Mouse (Mus musculus): ENCODE results near the gene Ttc28. TPM values are rescaled to one million over a fixed set of nuclear protein-coding genes. Genes with fewer than 3 reads are reported as not detected.

The Ttc28 gene
- polyA plus RNA-seq, 2 experiments: 0.48 to 0.81 TPM

DNA sequence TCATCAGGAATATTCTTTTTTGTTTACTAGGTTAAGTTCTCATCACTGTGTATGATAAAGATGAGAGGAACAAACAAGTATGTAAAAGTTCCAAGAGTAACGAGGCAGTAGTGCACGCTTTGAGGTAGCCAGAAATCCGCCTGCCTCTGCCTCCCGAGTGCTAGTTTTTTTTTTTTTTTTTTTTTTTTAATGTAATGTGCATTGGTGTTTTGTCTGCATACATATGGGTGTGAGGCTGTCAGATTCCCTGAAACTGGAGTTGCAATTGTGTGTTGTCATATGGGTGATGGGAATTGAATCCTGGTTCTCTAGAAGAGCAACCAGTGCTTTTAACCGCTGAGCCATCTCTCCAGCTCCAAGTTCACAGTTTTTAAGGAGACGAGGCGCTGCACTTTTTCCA lies 561 bp upstream of the Ttc28 start:
- H3K4me3 ChIP-seq (ENCODE audit: insufficient read depth in 1 of 2, low read depth in 2 of 2, low read length in 2 of 2): peak overlapping the region; percentile 74 to 81
- peaks cover 2% of the 10 kb centered on the region for H3K36me3 ChIP-seq (replicated peaks; ENCODE audit: control insufficient read depth, insufficient read depth, low read depth)
- H3K4me1 ChIP-seq (replicated peaks; ENCODE audit: control insufficient read depth in 2 of 2, insufficient read depth in 2 of 2, low read length in 1 of 2): peaks cover 0 to 6% of the 10 kb centered on the region in 2 experiments; a peak in 2 of 4 replicates
- H3K27ac ChIP-seq: no peak overlapping the region
- H3K4me2 ChIP-seq (ENCODE audit: low read depth): peak overlapping the region; percentile 92
- no peaks in the 10 kb centered on the region for H3K9me3 ChIP-seq (ENCODE audit: control insufficient read depth, low read length)
- peak overlapping the region; percentile 89 for H3K9ac ChIP-seq (replicated peaks)
- ATAC-seq (ENCODE audit: insufficient read depth) (peak; percentile 1; the same call in 1 of the 2 replicates), DNase-seq (ENCODE audit: low read depth in 3 of 3, low spot score in 3 of 3) (no peak)
- TF ChIP-seq EP300 (IDR thresholded peaks at IDR 0.05; ENCODE audit: low read depth) (no peak), CTCF (IDR thresholded peaks at IDR 0.05; ENCODE audit: low read depth) (no peak)
- H3K27me3 ChIP-seq (ENCODE audit: control insufficient read depth, insufficient read depth, low read length): no peaks in the 10 kb centered on the region
- 62% methylated on average over 7 of the region's 7 CpGs for WGBS (ENCODE audit: insufficient replicate concordance)

DNA sequence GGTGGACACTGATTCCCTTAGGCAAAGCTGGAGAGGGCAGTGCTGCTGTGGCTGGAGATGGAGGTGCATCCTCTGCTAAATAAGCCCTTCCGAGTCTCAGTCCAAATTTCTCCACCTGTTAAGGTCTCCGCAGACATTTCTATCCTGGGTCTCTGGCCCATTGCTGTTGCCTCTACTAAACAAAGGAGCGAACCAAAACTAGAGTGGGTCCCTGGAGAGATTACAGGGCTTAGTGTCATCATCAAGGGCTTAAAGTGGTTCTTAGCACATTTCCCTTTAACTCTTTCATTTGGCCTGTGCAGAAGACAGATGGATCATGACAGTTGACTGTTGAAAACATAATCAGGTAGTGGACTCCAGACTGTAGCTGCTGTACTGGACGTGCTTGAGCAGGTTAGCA lies 9.0 kb downstream of the Ttc28 start:
- Histone ChIP-seq H3K4me3 (ENCODE audit: insufficient read depth in 1 of 2, low read depth in 2 of 2, low read length in 2 of 2) (no peak overlapping the region), H3K36me3 (replicated peaks; ENCODE audit: control insufficient read depth, insufficient read depth, low read depth) (no peaks in the 10 kb centered on the region), H3K4me1 (replicated peaks; ENCODE audit: control insufficient read depth in 2 of 2, insufficient read depth in 2 of 2, low read length in 1 of 2) (no peaks in the 10 kb centered on the region), H3K4me2 (ENCODE audit: low read depth) (no peak overlapping the region), H3K9me3 (ENCODE audit: control insufficient read depth, low read length) (no peaks in the 10 kb centered on the region), H3K27ac (no peak overlapping the region), H3K27me3 (ENCODE audit: control insufficient read depth, insufficient read depth, low read length) (no peaks in the 10 kb centered on the region), H3K9ac (replicated peaks) (no peak overlapping the region)
- TF ChIP-seq EP300 (IDR thresholded peaks at IDR 0.05; ENCODE audit: low read depth): no peak
- TF ChIP-seq CTCF (IDR thresholded peaks at IDR 0.05; ENCODE audit: low read depth): no peak
- ATAC-seq (ENCODE audit: insufficient read depth) (no peak), DNase-seq (ENCODE audit: low read depth in 3 of 3, low spot score in 3 of 3) (no peak)
- WGBS (ENCODE audit: insufficient replicate concordance): 69% methylated on average over 4 of the region's 4 CpGs

DNA sequence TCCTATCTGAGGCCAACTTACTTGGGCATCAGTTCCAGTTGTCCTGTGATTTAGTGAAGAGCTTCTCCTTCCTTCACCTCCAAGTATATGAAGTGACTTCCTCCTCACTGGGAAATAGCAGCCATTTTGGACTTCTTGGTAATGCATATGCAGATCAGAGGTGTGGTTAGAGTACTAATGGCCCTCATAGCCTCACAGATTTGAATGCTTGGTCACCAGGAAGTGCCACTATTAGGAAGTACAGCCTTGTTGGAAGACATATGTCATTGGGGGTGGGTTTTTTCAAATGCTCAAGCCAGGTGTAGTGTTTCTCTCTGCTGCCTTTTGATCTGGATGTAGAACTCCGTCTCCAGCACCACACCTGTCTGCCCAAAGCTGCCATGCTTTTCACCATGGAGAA lies 10.3 kb downstream of the Ttc28 start:
- Histone ChIP-seq H3K36me3 (replicated peaks; ENCODE audit: control insufficient read depth, insufficient read depth, low read depth) (no peaks in the 10 kb centered on the region), H3K4me3 (ENCODE audit: insufficient read depth in 1 of 2, low read depth in 2 of 2, low read length in 2 of 2) (no peak overlapping the region), H3K9me3 (ENCODE audit: control insufficient read depth, low read length) (no peaks in the 10 kb centered on the region), H3K27me3 (ENCODE audit: control insufficient read depth, insufficient read depth, low read length) (no peaks in the 10 kb centered on the region), H3K4me2 (ENCODE audit: low read depth) (no peak overlapping the region), H3K4me1 (replicated peaks; ENCODE audit: control insufficient read depth in 2 of 2, insufficient read depth in 2 of 2, low read length in 1 of 2) (no peaks in the 10 kb centered on the region), H3K9ac (replicated peaks) (no peak overlapping the region), H3K27ac (no peak overlapping the region)
- TF ChIP-seq EP300 (IDR thresholded peaks at IDR 0.05; ENCODE audit: low read depth) (no peak), CTCF (IDR thresholded peaks at IDR 0.05; ENCODE audit: low read depth) (no peak)
- ATAC-seq (ENCODE audit: insufficient read depth) (no peak), DNase-seq (ENCODE audit: low read depth in 3 of 3, low spot score in 3 of 3) (no peak)
- 44% methylated on average over 1 of the region's 1 CpGs for WGBS (ENCODE audit: insufficient replicate concordance)

DNA sequence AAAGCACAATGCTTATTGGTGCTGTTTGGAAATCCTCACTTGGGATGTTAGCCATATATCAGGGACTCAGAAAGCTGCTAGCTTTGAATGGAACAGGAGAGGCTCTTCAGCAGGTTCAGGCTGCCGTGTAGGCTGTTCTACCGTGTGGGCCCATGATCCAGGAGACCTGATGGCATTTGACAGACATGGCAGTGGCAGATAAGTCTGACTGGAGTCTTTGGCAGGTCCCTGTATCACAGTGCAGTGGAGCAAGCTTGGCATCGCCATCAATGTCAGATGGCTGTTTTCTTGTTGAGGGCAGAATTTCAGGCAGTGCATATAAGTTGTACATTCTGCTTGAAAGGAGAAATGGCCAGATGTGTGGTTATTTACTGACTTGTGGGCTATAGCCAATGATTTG lies 11.0 kb downstream of the Ttc28 start:
- H3K27ac ChIP-seq: no peak overlapping the region
- 72% methylated on average over 3 of the region's 3 CpGs for WGBS (ENCODE audit: insufficient replicate concordance)
- H3K4me3 ChIP-seq (ENCODE audit: insufficient read depth in 1 of 2, low read depth in 2 of 2, low read length in 2 of 2): no peak overlapping the region
- no peaks in the 10 kb centered on the region for H3K36me3 ChIP-seq (replicated peaks; ENCODE audit: control insufficient read depth, insufficient read depth, low read depth)
- TF ChIP-seq CTCF (IDR thresholded peaks at IDR 0.05; ENCODE audit: low read depth): no peak
- no peak for TF ChIP-seq EP300 (IDR thresholded peaks at IDR 0.05; ENCODE audit: low read depth)
- no peaks in the 10 kb centered on the region for H3K27me3 ChIP-seq (ENCODE audit: control insufficient read depth, insufficient read depth, low read length)
- ATAC-seq (ENCODE audit: insufficient read depth) (no peak), DNase-seq (ENCODE audit: low read depth in 3 of 3, low spot score in 3 of 3) (no peak)
- H3K4me1 ChIP-seq (replicated peaks; ENCODE audit: control insufficient read depth in 2 of 2, insufficient read depth in 2 of 2, low read length in 1 of 2): no peaks in the 10 kb centered on the region
- H3K9me3 ChIP-seq (ENCODE audit: control insufficient read depth, low read length): no peaks in the 10 kb centered on the region
- H3K9ac ChIP-seq (replicated peaks): no peak overlapping the region
- H3K4me2 ChIP-seq (ENCODE audit: low read depth): no peak overlapping the region

DNA sequence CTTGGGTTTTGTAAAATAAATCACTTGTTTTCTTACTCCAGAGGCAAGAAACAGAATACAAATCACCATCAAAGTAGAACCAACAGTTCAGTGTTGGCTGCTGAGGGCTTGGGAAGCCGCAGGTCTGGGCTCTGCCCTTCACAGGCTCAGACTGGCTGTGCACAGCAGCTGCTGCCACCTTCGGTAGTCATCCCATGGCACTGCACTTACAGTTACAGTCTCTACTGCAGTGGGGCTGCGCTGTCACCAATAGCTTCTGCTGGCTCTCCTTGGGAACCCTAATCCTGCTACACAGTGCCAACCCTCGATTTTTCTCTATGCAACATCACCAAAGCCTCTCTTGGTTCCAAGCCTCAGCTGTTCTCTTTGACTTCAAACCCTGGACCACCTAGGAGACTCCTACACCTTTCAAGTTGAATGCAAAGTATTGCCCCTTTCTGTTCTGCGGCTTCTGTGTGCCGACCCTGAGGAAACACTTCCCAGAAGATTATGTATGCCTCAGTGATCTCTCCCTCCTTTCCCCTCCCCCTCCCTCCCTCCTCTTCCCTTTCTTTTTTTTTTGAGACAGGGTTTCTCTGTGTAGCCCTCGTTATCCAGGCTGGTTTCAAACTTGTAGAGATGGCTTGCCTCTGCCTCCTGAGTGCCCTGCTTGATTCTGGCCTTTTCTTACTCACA lies 17.6 kb downstream of the Ttc28 start:
- no peak overlapping the region for H3K4me3 ChIP-seq (ENCODE audit: insufficient read depth in 1 of 2, low read depth in 2 of 2, low read length in 2 of 2)
- DNase-seq (ENCODE audit: low read depth in 3 of 3, low spot score in 3 of 3): no peak
- WGBS (ENCODE audit: insufficient replicate concordance): 55% methylated on average over 7 of the region's 7 CpGs
- H3K27me3 ChIP-seq (ENCODE audit: control insufficient read depth, insufficient read depth, low read length): no peaks in the 10 kb centered on the region
- ATAC-seq (ENCODE audit: insufficient read depth): no peak
- no peak overlapping the region for H3K27ac ChIP-seq
- H3K4me1 ChIP-seq (replicated peaks; ENCODE audit: control insufficient read depth in 2 of 2, insufficient read depth in 2 of 2, low read length in 1 of 2): no peaks in the 10 kb centered on the region
- H3K9me3 ChIP-seq (ENCODE audit: control insufficient read depth, low read length): no peaks in the 10 kb centered on the region
- H3K4me2 ChIP-seq (ENCODE audit: low read depth): no peak overlapping the region
- H3K9ac ChIP-seq (replicated peaks): no peak overlapping the region
- H3K36me3 ChIP-seq (replicated peaks; ENCODE audit: control insufficient read depth, insufficient read depth, low read depth): no peaks in the 10 kb centered on the region
- TF ChIP-seq EP300 (IDR thresholded peaks at IDR 0.05; ENCODE audit: low read depth): no peak
- TF ChIP-seq CTCF (IDR thresholded peaks at IDR 0.05; ENCODE audit: low read depth): no peak
